Mouse (Mus musculus): Measurements from ENCODE around the gene Lcorl.
A peak's percentile ranks its signal among the peaks of the same experiment; 100 is the strongest.

The Lcorl gene

GRCm38 (mm10) chr5:45857254-45858011 is at the start of gene Lcorl:
Gene Lcorl, minus strand, starts transcription at chr5:45857615.
- DNase-seq, result peak; percentile 96

- DNase-seq, result no peak
These were observed 47.3 kb upstream of the Lcorl start for GRCm38 (mm10) chr5:45904683-45905082.

GRCm38 (mm10) chr5:45903246-45903645 is 45.8 kb upstream of the Lcorl start:
- no peak for DNase-seq

GRCm38 (mm10) chr5:45895362-45895761 is 37.9 kb upstream of the Lcorl start:
- no peak for DNase-seq

- no peak for DNase-seq
These were observed 36.3 kb upstream of the Lcorl start for GRCm38 (mm10) chr5:45893696-45894095.

- DNase-seq, result no peak
These were observed 18.9 kb upstream of the Lcorl start for GRCm38 (mm10) chr5:45876328-45876727.

- DNase-seq, result no peak
These were observed 18.1 kb upstream of the Lcorl start for GRCm38 (mm10) chr5:45875472-45875871.

GRCm38 (mm10) chr5:45874284-45875030 is 17.0 kb upstream of the Lcorl start:
- no peak for DNase-seq

- DNase-seq, result no peak
These were observed 953 bp upstream of the Lcorl start for GRCm38 (mm10) chr5:45858368-45858767.

- no peak for DNase-seq
These were observed 550 bp downstream of the Lcorl start for GRCm38 (mm10) chr5:45856876-45857253.

- peak; percentile 69 for DNase-seq
These were observed 1.1 kb downstream of the Lcorl start for GRCm38 (mm10) chr5:45856303-45856821.

- DNase-seq, result peak; percentile 57
These were observed 1.7 kb downstream of the Lcorl start for GRCm38 (mm10) chr5:45855526-45856302.

GRCm38 (mm10) chr5:45844723-45845122 is 12.7 kb downstream of the Lcorl start:
- DNase-seq, result no peak

- DNase-seq, result no peak
These were observed 22.3 kb downstream of the Lcorl start for GRCm38 (mm10) chr5:45835131-45835530.

- no peak for DNase-seq
These were observed 45.9 kb downstream of the Lcorl start for GRCm38 (mm10) chr5:45811527-45811926.

GRCm38 (mm10) chr5:45791864-45792263 is 65.6 kb downstream of the Lcorl start:
- no peak for DNase-seq

- DNase-seq, result no peak
These were observed 67.2 kb downstream of the Lcorl start for GRCm38 (mm10) chr5:45790221-45790620.

- DNase-seq, result no peak
These were observed 99.8 kb downstream of the Lcorl start for GRCm38 (mm10) chr5:45757502-45758121.

GRCm38 (mm10) chr5:45737911-45738310 is 119.5 kb downstream of the Lcorl start:
- no peak for DNase-seq

- DNase-seq, result no peak
These were observed 123.7 kb downstream of the Lcorl start for GRCm38 (mm10) chr5:45733751-45734150.

GRCm38 (mm10) chr5:45718848-45719488 is 138.4 kb downstream of the Lcorl start:
- no peak for DNase-seq

GRCm38 (mm10) chr5:45709653-45710052 is 147.8 kb downstream of the Lcorl start:
- no peak for DNase-seq

Measured in kidney, postnatal 14 days (tissue).